Mouse (Mus musculus) thymus, postnatal 36 days (tissue): ENCODE measurements around the gene Mt2.
"Not testable (repeated sequence)": the region's sequence is repeated elsewhere in the genome, so short reads cannot be mapped to it uniquely, and the experiment has no call there.

ENCODE experiments used
- DNase-seq, 2 experiments: peaks; one replicate each; pipeline ENCODE4 v3.0.0; 2022; ENCODE audit warnings: mixed read lengths in 2 of 2

The Mt2 gene

DNA sequence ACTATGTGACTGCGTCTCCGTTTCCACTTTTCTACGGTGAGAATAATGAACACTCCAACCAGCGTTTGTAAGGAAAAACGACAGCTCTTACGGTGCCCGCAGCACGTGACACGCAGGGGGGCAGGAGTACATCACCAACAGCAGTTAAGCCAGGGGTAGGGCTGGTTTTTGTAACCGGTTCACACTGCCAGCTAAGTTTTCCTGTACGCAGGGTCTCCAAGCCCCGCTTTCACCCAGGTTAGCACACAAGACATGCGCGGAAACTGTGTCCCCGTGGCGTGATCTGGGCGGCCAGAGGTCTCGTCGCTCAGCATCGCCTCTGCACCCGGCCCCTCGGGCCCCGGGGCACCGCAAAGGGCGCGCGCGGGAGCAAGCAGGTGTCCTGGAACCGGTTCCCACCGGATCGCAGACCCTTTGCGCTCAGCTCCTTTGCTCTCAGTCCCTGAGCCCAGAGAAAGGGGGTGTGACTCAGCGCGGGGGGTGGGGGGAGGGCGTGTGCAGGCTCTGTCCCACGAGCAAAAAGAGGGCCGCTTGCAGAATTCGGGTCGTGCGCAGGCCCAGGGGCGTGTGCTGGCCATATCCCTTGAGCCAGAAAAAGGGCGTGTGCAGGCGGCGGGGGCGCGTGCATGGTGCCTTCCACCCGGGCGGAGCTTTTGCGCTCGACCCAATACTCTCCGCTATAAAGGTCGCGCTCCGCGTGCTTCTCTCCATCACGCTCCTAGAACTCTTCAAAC lies at the start of gene Mt2:
Gene Mt2 (plus strand): TSS at position 590 of the 734 bp plus-strand sequence.
- DNase-seq = peak in 1 of 2 experiments; percentile 18

DNA sequence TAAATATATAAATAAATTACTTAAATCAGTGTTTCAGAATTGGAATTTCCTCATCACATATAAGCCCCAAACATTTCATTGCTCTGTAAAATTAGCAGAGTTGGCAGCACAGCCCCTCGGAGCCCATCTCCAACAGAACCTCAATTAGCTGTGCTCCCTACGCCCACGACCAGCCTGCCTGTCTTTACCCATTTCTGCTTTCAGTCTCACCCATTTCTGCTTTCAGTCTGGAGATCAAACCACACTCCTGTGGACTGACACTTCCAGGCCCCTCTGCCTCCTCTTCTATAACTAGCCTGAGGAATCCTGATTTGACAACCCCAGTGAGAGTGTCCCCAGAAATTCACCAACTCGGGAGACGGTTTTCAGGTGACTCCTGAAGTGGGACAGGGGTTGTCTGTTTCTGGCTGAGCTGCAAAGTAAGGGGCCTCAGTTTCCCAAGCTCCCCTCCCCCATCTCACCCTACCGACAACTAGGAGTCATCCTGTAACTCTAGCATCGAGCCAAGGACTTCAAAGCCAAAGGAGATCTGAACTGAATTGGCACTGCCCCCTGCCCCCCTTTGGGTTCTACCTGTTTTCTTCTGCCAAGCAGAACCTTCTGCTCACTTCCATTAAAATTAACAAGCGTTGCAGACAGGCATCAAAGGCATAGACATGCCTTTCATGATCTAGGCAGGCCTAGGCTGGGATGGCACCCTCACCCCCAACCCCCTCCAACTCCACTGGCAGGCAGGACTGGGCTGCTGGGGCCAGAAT lies 49.6 kb upstream of the Mt2 start:
- no peak for DNase-seq

DNA sequence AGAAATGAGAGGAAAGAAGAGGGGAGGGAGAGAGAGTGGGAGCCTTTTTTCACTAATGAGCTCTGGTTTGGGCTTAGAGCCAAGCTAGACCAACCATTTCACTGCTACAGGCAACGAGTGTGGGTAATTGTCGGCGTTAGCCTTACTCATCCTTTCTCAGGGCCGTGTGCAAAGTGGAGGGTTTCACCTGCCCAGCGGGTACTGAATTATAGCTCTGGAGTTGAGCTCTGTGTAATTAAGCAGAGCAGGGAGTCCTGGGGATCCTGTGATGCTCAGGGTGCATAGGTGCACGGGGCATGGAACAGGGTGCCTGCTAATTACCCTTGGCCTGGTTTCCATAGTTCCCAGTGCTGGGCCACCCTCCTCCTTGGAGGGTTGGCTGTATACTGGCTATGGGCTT lies 44.8 kb upstream of the Mt2 start:
- no peak for DNase-seq

DNA sequence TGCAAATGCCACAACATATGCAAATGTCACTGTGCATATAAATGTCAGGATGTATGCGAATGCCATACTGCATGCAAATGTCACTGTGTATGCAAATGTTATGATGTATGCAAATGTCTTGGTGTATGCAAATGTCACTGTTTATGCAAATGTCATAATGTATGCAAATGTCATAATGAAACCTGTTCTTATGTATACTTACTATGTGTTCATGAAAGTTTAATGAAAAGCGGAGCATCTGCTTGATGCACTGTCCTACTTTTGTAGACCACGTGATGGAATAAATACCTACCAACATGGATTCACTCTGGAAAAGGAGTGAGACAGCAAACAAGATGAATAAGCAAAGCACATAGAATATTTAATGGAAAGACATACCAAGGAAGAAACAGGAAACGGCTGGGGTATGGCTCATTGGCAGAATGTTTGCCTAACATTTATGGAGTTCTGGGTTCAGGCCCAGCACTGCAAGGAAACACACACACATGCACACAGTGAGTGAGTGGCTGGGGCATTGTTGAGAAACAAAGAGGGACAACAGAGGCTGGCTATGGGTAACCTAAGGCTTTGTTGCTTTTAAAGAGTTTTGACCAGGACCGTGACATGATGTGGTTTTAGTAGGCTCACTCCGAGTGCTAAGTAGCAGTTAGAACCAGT lies 43.2 kb upstream of the Mt2 start:
- DNase-seq = no peak

DNA sequence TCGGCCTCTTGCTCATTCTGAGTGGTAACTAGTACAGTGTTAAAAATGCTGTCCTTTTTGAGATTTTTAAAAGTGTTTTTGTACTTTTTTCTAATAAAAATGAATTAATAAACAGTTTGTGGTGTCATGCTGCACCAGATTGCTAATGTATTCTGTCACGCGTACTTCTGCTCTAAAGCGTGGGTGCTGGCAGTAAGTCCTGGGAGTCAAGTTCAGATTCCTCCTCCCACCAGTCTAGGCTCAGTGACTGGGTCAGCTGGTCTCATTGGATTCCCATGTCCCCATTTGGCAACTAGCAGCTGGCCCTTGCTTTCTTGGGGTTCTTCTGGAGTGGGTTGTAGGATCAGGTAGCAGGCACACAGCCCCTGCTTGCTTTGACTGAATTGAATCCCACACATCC lies 42.3 kb upstream of the Mt2 start:
- no peak for DNase-seq

DNA sequence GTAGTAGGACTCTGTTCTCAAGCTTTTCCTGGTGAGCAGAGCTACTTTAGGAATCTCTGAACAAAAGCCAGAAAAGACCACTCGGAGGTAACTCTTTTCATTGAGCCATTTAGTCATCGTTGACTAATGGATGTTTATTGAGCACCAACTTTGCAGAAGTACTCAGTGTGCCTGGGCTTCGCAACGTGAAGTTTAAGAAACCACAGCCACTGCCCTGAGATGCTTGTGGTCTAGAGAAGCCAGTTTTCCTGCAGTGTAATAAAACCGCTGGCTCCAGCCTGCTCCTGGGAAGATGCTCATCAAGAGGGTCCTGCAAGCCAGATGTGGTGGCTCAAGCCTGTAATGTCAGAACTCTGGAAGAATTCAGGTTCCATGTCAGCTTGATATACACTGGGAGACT lies 40.4 kb upstream of the Mt2 start:
- DNase-seq = no peak

DNA sequence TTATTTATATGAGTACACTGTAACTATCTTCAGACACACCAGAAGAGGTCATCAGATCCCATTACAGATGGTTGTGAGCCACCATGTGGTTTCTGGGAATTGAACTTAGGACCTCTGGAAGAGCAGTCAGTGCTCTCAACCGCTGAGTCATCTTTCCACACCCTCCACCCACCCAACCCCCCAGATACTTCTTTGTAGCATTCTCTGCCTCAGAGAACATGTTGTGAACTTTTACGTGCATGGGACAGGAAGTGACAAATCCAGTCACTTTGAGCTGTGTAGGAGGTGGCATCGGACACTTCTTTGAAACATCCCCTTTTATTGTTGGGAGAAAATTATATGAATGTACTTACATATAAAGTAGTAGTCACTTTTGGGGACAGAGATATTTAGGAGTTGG lies 37.9 kb upstream of the Mt2 start:
- DNase-seq = not testable (repeated sequence)

DNA sequence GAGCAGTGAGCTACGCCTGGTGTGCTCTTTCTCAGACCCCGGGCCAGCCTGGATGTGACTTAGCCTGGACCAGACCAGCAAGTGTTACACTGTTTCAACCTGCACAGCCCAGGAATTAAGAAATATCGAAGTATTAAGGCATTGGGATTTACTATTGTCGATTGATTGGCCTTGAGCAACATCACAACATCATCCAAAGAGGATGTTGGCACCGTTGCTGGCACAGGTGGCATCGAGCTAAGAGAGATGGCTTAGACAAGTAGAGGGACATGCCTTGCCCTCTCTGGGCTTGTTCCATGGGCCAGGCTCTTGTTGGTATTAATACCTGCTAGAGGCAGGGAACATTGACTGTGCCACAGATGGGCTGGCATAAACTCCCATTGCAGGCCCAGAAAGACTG lies 36.9 kb upstream of the Mt2 start:
- no peak for DNase-seq

DNA sequence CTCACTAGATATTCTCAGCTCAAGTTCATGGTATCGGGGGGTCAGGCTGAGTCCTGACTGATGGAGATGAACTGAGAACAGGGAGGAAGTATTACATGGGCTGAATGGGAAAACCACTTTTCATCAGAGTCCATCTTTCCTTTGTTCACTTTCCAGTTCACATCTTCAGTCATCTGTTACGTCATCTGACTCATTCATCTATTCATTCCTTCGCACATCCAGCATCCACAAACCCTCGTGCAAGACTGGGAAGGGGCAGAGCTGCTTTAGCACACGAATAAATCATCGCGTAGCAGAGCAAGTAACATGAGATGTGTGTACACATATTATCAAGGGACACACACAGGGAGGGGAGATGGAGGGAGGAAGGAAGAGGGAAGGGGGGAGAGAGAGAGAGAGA lies 36.3 kb upstream of the Mt2 start:
- no peak for DNase-seq

DNA sequence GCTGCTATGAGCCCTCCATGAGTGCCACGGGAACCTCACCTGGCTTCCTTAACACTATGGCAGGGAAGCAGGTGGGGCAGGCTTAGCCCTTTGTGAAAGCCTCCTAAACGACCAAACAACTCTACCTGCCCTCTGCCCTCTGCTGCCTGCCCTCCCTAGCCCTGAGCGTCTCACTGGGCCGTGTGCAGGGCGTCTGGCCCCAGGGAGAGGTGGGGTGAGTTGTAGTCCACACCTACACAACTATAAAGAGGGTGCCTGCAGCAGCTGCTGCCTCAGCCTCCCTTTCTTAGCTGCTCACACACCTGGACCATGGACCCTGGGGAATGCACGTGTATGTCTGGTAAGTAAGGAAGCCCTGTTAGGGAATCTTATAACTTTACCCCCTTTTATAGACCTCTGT lies 35.5 kb upstream of the Mt2 start, which contains the start of gene Mt4:
Gene Mt4 (plus strand): TSS at position 265 of the 400 bp plus-strand sequence.
- DNase-seq = no peak

DNA sequence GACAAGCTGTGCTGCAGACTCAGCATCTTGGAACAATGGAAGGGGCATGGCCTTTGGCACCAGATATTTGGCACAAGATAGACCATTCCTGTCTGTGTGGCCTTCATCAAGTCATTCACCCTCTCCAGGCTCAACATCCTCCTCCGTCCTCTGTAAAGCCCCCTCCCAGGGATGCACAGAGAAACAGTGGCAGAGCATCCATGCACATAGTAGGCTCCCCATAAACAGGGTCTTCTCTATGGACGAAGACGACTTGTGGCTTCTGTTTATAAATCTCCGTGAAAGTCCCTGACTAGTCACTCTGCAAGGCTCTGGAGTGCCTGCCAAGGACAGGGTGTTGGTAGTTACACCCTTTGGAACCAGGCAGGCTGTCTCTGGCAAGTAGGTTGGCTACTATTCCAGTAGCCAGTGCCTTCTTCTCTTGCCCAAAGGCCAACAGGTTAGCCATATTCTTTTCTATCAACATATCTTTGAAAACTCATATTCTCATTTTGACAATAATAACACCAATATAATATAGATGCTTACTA lies 32.1 kb upstream of the Mt2 start:
- no peak for DNase-seq

DNA sequence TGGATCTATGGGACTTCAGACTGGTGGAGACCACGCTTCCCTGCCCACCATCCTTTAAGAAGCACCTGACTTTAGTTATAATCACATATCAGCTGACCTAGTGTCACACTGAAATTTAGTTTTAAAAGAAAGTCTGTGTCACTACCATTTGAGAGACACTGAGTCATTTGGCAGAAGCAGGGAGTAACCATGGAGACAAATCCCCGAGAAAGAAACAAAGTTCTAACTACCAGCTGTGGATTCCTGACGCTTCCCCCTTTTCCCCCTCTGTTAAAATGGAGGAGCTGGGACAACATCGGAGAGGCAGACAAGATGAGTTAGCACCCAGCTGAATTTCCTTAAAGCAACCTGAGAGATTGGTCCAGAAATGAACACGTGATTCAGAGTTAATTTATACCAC lies 24.2 kb upstream of the Mt2 start:
- DNase-seq = no peak

DNA sequence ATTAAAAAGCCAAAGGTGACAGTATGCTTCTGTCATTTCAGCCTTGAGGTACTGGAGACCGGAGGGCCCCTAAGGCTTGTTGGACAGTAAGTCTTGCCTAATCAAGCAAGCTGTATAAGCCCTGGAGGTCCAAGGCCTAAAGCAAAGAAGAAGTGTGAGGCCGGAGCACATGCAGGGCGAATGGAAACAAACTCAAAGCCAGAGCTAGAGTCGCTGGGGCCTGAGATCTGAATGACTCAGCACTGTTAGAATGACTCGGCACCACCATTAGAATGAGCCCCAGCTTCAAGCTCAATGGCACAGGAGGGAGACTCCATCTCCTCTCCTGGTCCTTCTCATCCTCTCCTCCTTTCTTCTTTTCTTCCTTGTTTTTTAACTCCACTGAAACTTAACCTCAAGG lies 21.5 kb upstream of the Mt2 start:
- no peak for DNase-seq

DNA sequence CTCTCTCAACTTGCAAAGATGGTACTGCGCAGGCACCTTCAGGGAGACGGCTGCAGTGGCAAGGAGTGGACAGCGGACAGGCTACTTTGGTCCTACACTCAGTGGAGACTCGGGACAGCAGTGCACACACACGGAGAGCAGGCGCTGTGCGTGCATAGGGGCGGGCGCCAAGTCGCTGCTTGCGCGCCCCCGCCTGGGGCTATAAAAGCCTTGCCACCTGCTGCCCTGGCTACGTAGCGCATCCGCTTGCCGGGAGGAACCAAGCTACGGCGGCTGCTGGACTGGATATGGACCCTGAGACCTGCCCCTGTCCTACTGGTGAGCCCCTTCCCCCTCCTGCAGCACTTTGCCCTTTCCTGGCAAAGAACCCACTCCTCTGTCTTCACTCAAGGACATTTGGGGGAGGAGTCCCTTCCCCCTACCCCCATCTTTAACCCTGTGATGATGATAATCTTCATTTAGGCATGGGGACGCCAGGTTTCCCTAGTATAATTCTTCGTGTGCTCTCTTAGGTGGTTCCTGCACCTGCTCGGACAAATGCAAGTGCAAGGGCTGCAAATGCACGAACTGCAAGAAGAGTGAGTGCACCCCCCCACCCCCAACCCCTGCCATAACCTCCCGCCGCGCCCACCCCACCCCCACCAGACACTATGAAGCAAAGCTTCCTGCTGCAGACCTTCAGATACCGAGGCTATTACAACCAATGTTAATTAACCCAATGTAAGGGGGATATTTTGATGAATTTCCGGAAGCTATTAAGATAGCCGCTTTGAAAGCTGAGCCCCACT lies 19.8 kb upstream of the Mt2 start, which contains the start of gene Mt3:
Gene Mt3 (plus strand): TSS at position 95 of the 788 bp plus-strand sequence.
- peak; percentile 9 to 14 for DNase-seq

DNA sequence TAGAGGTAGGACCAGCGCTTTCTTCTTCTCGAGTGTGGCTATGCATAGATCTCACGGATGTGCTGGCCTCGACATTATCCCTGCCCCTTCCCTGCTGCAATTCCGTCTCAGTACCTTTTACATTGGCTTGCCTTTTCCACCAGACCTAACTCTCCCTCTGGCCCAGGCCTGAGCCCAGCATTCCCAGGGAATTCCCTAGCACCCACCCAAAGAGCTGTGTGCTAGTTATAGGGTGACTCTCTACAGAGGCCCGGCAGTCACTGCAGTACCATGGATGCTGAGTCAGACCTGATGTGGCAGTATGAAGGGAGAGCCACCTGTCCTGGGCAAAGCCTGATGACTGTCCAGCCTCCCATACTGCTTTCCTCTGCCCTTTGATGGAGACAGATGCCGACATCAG lies 19.0 kb upstream of the Mt2 start:
- DNase-seq = no peak

DNA sequence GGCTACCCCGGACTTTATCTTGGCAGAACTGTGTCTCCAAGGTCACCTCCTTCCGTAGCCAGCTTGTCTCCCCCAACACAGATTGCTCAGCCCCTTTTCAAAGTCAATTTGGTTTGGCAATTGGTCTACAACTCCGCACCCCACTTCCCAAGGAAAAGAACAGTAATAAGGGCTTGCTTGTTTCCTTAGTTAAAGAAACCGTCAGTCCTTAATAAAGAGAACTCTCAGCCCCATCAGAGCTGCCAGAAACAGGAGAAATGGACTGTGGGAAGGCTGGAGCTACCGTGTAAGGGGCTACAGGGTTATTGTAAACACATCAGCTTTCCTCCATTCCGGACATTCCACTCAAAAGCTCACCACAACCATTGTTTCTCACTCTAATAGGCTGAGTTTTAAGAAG lies 17.9 kb upstream of the Mt2 start:
- DNase-seq = no peak

DNA sequence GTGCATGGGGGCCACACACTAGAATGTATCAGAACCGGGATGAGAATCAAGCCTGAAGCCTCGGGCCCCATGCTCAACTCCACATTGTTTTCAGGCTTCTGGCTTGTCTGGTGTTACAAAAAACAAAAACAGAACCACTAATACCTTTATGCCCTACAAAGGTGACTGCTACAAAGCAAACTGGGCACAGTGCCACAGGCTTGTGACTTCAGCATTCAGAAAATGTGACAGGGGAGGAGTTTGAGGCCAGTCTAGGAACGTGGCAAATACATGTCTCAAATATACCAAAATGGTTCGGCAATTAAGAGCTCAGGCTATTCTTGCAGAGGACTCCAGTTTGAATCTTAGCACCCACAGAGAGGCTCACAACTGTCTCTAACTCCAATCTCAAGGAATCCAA lies 16.4 kb upstream of the Mt2 start:
- DNase-seq = no peak

DNA sequence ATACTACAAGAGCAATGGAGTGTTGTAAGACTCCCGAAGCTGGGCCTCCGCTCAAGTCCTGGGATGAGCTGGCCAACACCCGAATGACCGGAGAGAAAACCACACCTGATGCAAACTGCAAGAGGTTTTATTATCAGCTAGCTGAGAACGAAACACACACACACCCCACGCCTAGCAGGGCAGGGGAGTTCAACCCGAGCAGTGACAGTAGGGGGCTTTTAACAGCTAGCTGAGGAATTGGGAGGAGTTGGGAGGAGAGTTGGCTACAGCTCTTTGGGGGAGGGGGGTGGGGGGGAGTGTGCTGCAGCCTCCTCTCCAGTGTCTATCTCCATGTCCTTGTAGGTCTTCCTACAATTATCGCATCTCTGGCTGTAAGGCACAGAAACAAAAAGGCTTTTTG lies 6.7 kb upstream of the Mt2 start:
- DNase-seq = not testable (repeated sequence)

DNA sequence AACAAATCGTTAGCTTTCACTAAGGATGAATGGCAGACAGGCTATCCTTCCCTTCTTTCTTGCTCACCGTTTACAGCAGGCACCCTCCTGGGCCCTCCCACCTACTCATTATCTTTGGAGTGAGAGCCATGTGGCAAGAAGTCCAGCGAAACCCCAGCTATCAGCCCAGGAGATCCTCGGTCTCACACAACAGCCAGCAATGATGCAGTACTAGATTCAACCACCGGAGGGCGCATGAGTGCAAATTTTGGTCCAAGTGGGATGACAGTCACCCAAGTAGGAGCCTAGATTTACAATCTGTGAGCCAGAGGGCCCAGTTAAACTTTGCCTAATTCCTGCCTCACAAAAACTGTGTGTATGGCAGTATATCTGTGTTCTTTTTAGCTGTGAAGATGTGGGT lies 5.2 kb upstream of the Mt2 start:
- DNase-seq = peak; percentile 71 to 79

DNA sequence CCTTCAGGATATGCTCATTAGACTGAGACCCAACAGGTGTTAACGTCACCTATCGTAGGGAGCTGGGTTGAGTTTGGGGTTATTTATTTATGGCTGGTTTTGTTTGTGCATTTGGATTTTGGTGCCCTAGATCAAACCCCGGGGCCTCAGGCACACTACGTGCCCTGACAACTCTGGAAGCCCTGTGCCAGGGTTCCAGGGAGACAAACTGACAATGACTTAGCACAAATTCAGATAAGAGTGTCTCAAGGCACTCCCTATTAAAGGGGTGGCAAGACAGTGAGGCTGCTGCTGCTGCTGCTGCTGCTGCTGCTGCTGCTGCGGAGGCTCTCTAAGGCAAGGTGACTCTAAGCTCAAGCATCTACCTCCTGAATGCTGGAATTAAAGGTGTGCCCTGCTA lies 2.9 kb upstream of the Mt2 start:
- no peak for DNase-seq

DNA sequence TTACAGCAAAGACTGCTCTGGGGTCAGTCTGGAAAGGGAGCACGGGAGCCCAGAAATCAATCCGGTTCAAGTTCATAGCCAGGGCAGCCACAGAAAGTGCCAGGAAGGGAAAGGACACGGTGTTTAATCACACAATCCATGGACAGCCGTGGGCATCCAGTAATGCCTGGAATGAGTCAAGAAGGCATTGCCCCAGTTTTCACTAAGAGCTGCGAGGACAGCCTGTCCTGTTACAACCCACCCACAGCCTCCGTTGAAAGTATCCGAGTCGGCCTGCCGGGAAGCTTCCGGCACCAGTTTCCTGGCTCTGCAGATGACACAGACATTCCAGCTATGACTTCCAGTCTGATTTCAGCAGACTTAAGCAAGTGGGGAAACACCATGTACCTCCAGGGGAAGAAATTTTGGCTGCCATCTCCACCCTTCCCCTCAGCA lies 1.1 kb upstream of the Mt2 start:
- no peak for DNase-seq
